Mouse (Mus musculus) MN1 (cell line): ENCODE measurements around the gene Gm13290.
"Not testable (repeated sequence)": the region's sequence is repeated elsewhere in the genome, so short reads cannot be mapped to it uniquely, and the experiment has no call there.

ENCODE experiments used
- DNase-seq: peaks from one replicate; pipeline ENCODE4 v3.0.0-alpha.2; 2016; ENCODE audit warnings: low spot score

The Gm13290 gene

GRCm38 (mm10) chr4:88773534-88773933 lies at the start of gene Gm13290:
TSS of gene Gm13290 (plus strand) at chr4:88773834.
- not testable (repeated sequence) for DNase-seq

DNA sequence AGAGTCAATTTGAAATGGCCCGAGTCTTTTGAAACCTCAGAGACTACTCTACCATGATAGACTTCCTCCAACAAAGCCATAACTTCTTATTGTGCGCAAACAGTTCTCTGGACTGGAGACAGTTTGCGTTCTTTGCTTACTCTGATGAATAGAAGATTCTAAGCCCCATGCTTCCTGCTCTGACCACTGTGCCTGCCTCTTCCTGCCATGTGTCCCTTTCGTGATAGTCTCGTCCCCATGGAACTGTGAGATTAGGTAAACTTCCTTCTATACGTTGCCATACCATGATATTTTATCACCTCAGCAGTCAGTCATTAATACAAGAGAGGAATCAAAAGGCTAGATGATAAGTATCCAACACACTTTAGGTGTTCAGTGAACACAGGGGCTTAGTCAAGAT lies 46.9 kb upstream of the Gm13290 start:
- DNase-seq: no peak

GRCm38 (mm10) chr4:88727324-88727723 lies 46.3 kb upstream of the Gm13290 start:
- peak; percentile 40 for DNase-seq

DNA sequence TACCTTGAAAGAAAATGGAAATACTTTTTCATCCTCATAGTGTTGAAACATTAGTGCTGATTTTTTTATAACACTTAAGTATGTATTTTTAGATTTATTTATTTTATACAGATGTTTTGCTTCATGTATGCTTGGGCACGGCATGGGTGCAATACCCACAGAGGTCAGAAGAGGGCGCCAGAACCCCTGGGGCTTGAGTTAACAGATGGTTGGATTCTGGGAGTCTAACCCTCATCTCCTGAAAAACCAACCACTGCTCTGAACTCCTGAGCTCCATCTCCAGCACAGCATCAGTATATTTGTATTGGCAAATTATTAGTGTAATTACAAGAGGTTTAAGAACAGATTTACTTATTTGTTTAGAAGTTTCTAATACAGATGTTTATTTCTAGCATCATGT lies 35.2 kb upstream of the Gm13290 start:
- peak; percentile 60 for DNase-seq

DNA sequence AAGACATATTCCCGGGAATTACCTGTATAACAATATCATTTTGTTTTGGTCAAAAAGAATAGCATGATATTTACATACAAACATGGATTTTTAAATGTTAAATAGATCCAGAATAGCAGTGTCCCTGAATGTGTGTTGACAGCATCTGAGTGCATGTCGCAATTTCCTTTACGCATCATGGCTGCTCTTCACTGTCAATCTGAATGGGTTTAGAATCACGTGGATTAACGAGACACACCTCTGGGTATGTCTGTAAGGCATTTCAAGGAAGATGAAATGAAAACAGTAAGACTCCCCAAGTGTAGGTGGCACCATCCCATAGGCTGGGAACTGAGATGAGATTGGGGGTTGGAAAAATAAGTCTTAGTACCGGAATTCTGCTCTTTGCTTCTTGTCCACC lies 34.6 kb upstream of the Gm13290 start:
- no peak for DNase-seq

- DNase-seq: no peak
Measured at GRCm38 (mm10) chr4:88741426-88741825, 32.2 kb upstream of the Gm13290 start.

- no peak for DNase-seq
Measured at GRCm38 (mm10) chr4:88742771-88743371, 30.8 kb upstream of the Gm13290 start.

DNA sequence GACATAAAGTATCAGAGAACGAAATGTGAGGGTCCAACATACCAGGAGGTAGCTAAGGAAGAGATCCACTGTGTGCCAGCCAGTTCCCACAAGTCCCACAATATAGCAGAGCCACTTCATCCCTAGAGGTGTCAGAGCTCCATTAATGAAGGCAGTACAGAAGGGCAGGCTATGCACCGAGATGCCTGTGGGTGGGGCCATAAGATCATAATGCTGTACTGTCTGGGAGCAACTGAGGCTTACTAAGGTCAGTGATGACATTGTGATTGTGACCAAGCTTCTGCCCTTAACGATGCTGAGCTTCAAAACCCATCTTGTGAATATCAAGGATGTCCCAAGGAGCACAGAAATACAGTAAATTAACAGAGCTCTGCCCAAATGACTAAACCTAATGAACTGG lies 29.4 kb upstream of the Gm13290 start:
- no peak for DNase-seq

DNA sequence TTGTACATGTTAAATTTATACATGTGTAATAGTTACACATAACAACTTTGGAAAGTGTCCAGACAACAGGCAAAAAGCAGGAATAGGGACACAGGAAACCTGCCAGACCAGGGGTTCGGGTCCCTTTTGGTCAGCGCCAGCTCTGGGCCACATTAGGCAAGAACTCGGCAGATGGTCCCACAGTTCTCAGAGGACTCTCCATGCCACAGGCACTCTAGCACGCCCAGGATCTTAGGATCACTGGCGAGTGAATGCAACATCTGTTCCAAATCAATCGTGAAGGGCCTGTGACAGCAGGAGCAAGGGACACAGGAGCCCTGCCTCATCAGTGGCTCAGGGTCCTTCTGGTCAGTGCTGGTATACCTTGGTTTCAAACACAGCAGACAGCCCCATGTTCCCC lies 23.7 kb upstream of the Gm13290 start:
- no peak for DNase-seq

- DNase-seq: not testable (repeated sequence)
Measured at GRCm38 (mm10) chr4:88754818-88755340, 18.8 kb upstream of the Gm13290 start, which contains the start of gene Gm13271. TSS of gene Gm13271 (plus strand) at chr4:88754868.

DNA sequence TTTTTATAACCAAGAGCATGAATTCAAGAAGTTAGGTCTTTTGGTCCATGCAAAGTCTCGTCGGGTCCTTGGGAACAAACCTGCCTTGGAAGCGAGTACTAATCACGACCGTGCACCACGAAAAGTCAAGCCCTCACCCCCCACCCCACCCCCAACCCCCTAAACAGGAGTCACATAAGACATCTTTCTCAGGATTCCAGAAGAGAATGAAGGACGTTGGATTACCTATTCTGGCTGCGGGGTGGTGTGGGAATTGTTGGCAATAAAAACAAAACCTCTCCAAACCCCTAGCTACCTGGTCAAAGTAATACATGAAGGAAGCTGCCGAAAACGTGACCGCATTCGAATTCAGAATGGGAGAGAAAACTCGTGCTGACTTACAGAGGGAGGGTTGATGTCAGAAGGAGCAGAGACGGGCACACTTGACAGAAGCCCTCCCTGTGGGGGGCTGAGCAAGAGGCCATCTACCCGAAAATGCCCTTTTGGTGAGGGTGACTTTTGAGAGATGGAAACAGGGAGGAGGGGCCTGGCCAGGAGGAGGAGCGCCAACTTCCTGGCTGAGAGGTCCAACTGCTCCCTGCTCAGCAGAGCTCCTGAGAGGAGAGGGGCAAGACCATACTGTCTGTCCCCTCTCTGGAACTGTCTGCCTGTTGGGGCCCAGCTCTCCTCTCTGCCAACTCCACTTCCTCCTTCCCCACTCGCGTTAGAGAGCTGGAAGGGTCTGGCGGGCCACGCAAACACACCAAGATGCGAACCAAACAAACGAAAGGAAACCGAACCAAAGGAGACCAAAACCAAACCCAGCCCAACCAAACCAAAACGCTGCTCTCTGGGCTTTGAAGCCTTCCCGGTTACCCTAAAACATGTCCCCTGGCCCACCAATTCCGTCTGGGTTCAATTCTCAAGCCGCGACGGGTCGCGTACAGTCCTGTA lies 16.8 kb upstream of the Gm13290 start:
- peak; percentile 14 for DNase-seq

- DNase-seq: peak; percentile 91
Measured at GRCm38 (mm10) chr4:88757628-88758031, 16.0 kb upstream of the Gm13290 start.

DNA sequence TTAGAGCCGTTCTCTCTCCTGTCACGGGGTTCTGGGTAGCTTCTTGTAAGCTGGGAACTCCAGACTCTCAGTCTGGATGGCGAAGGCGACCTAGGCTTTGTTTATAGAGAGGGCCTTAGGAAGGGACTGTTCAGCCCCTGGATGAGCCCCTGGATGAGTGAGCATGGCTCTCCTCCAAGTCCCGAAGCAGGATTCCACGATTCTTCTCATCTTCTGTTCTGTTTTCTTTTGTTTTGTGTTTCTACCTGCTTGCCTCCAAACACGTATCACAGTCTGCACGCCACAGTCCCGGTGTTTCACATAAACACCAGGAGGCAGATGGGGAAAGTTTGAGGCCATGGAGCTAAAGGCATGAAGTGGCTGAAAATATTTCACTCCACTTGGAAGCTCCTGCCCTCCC lies 14.9 kb upstream of the Gm13290 start:
- DNase-seq: not testable (repeated sequence)

- DNase-seq: not testable (repeated sequence)
Measured at GRCm38 (mm10) chr4:88759610-88760268, 13.9 kb upstream of the Gm13290 start, which contains the start of gene Gm13283. TSS of gene Gm13283 (plus strand) at chr4:88760119.

GRCm38 (mm10) chr4:88760431-88760830 lies 13.2 kb upstream of the Gm13290 start:
- peak; percentile 84 for DNase-seq

GRCm38 (mm10) chr4:88761776-88762175 lies 11.9 kb upstream of the Gm13290 start:
- not testable (repeated sequence) for DNase-seq

DNA sequence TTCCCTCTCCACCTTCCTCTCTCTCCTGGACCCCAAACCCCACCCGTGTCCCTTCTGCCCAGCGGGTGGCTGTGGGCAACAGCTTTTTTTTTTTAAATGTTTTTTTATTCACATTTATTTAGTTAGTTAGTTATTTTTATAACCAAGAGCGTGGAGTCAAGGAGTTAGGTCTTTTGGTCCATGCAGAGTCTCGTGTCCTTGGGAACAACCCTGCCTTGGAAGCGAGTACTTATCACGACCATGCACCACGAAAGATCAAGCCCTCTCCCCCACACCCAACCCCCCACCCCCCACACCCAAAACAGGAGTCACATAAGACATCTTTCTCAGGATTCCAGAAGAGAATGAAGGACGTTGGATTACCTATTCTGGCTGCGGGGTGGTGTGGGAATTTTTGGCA lies 11.3 kb upstream of the Gm13290 start:
- DNase-seq: not testable (repeated sequence)

DNA sequence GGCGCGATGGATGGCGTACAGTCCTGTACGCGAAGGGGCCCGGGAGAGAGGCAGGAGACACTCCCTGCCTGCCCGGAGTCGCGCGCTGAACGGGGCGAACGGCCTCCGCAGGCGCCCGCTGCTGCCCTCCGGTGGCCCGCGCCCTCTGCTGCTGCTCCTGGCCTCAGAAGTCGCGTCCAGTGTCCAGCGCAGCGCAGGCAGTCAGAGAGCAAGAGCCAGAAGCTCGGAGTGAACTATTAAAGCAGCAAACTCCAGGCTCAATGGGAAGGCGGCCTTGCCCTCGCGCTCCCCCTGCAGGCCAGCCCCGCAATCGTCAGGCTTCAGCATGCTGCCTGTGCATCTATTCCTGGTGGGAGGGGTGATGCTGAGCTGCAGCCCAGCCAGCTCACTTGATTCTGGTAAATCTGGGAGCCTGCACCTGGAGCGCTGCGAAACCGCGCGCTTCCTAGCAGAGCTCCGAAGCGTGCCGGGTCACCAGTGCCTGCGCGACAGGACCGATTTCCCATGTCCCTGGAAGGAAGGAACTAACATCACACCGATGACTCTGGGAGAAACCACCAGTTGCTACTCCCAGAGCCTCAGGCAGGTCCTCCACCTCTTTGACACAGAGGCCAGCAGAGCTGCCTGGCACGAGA lies 10.1 kb upstream of the Gm13290 start:
- DNase-seq: peak; percentile 80

DNA sequence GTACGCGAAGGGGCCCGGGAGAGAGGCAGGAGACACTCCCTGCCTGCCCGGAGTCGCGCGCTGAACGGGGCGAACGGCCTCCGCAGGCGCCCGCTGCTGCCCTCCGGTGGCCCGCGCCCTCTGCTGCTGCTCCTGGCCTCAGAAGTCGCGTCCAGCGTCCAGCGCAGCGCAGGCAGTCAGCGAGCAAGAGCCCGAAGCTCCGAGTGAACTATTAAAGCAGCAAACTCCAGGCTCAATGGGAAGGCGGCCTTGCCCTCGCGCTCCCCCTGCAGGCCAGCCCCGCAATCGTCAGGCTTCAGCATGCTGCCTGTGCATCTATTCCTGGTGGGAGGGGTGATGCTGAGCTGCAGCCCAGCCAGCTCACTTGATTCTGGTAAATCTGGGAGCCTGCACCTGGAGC lies 3.0 kb downstream of the Gm13290 start, which contains the start of gene Gm13289:
Gm13289 (plus strand) TSS at position 301 of the 400 bp plus-strand sequence.
- not testable (repeated sequence) for DNase-seq

- not testable (repeated sequence) for DNase-seq
Measured at GRCm38 (mm10) chr4:88779550-88779949, 5.9 kb downstream of the Gm13290 start, which contains the start of gene Gm13272. TSS of gene Gm13272 (plus strand) at chr4:88779850.

DNA sequence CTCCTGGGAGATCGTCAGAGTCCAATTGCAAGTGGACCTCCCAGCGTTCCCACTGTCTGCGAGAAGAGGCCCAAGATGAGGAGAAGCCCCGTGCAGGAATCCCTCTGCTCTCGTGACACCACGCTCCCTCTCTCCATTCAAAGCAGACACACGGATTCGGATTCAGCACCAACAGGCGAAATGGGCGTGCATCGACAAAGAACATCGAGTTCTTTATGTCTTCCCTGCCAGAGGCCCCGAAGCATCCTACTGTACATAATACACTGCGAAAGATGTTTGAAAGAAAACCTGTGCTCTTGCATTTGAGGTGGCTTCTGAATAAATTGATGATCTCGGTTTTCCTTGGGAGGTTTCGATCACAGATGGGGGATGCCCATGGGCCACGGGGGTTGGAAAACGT lies 6.7 kb downstream of the Gm13290 start:
- not testable (repeated sequence) for DNase-seq

DNA sequence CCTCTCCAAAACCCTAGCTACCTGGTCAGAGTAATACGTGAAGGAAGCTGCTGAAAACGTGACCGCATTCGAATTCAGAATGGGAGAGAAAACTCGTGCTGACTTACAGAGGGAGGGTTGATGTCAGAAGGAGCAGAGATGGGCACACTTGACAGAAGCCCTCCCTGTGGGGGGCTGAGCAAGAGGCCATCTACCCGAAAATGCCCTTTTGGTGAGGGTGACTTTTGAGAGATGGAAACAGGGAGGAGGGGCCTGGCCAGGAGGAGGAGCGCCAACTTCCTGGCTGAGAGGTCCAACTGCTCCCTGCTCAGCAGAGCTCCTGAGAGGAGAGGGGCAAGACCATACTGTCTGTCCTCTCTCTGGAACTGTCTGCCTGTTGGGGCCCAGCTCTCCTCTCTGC lies 8.2 kb downstream of the Gm13290 start, which contains the start of gene Ifnz:
Ifnz (plus strand) TSS at position 301 of the 400 bp plus-strand sequence.
- not testable (repeated sequence) for DNase-seq
